Mouse (Mus musculus): ENCODE results near the gene Senp2.

The Senp2 gene

GRCm38 (mm10) chr16:22022122-22022521 lies 12.8 kb downstream of the Senp2 start:
- DNase-seq (ENCODE audit: low read depth, low spot score): no peak

- no peak for DNase-seq (ENCODE audit: low read depth, low spot score)
Observed at GRCm38 (mm10) chr16:22027474-22027873, 18.2 kb downstream of the Senp2 start.

- no peak for DNase-seq (ENCODE audit: low read depth, low spot score)
Observed at GRCm38 (mm10) chr16:22038554-22038953, 29.3 kb downstream of the Senp2 start.

- no peak for DNase-seq (ENCODE audit: low read depth, low spot score)
Observed at GRCm38 (mm10) chr16:22039978-22040377, 30.7 kb downstream of the Senp2 start.

GRCm38 (mm10) chr16:22043830-22044229 lies 34.5 kb downstream of the Senp2 start:
- DNase-seq (ENCODE audit: low read depth, low spot score): no peak

- DNase-seq (ENCODE audit: low read depth, low spot score): no peak
Observed at GRCm38 (mm10) chr16:22045930-22046329, 36.6 kb downstream of the Senp2 start.

GRCm38 (mm10) chr16:22046739-22047366 lies 37.6 kb downstream of the Senp2 start:
- no peak for DNase-seq (ENCODE audit: low read depth, low spot score)

GRCm38 (mm10) chr16:22053411-22053810 lies 44.1 kb downstream of the Senp2 start:
- DNase-seq (ENCODE audit: low read depth, low spot score): no peak

GRCm38 (mm10) chr16:22057498-22057897 lies 48.2 kb downstream of the Senp2 start:
- DNase-seq (ENCODE audit: low read depth, low spot score): no peak

- DNase-seq (ENCODE audit: low read depth, low spot score): no peak
Observed at GRCm38 (mm10) chr16:22058871-22059270, 49.6 kb downstream of the Senp2 start.

- no peak for DNase-seq (ENCODE audit: low read depth, low spot score)
Observed at GRCm38 (mm10) chr16:22060416-22060815, 51.1 kb downstream of the Senp2 start.

- DNase-seq (ENCODE audit: low read depth, low spot score): no peak
Observed at GRCm38 (mm10) chr16:22061555-22062160, 52.4 kb downstream of the Senp2 start.

- no peak for DNase-seq (ENCODE audit: low read depth, low spot score)
Observed at GRCm38 (mm10) chr16:22062284-22062683, 53.0 kb downstream of the Senp2 start.

- DNase-seq (ENCODE audit: low read depth, low spot score): no peak
Observed at GRCm38 (mm10) chr16:22065536-22065935, 56.3 kb downstream of the Senp2 start.

- DNase-seq (ENCODE audit: low read depth, low spot score): no peak
Observed at GRCm38 (mm10) chr16:22067406-22067805, 58.1 kb downstream of the Senp2 start.

GRCm38 (mm10) chr16:22071361-22071760 lies 62.1 kb downstream of the Senp2 start:
- no peak for DNase-seq (ENCODE audit: low read depth, low spot score)

GRCm38 (mm10) chr16:22075067-22075466 lies 65.8 kb downstream of the Senp2 start:
- DNase-seq (ENCODE audit: low read depth, low spot score): no peak

GRCm38 (mm10) chr16:22075829-22076619 lies 66.7 kb downstream of the Senp2 start:
- DNase-seq (ENCODE audit: low read depth, low spot score): no peak

- no peak for DNase-seq (ENCODE audit: low read depth, low spot score)
Observed at GRCm38 (mm10) chr16:22076620-22076941, 67.3 kb downstream of the Senp2 start.

GRCm38 (mm10) chr16:22080125-22080710 lies 70.9 kb downstream of the Senp2 start:
- no peak for DNase-seq (ENCODE audit: low read depth, low spot score)

GRCm38 (mm10) chr16:22085411-22085810 lies 76.1 kb downstream of the Senp2 start:
- no peak for DNase-seq (ENCODE audit: low read depth, low spot score)

GRCm38 (mm10) chr16:22091255-22091783 lies 82.0 kb downstream of the Senp2 start:
- no peak for DNase-seq (ENCODE audit: low read depth, low spot score)

Measured in retina, adult 2 months (tissue).